Mouse (Mus musculus) liver, embryonic 13.5 days (tissue): ENCODE data around the gene Olfr66. TPM values are rescaled to one million over a fixed set of nuclear protein-coding genes. Genes with fewer than 3 reads are reported as not detected.

Experiments used
- ATAC-seq: fragments of 200-750 bp; cut with Nextera tagmentation; 2 replicates; pipeline ENCODE4 v1.8.0; 2017; ENCODE audit warnings: low read depth, mild to moderate bottlenecking, moderate number of reproducible peaks, moderate library complexity
- DNase-seq: peaks from one replicate; pipeline ENCODE4 v3.0.0; 2022
- H3K27ac ChIP-seq: fragments of 300-500 bp; sonication (generic); 2 replicates; pipeline ENCODE4 v1.5.1; 2015; ENCODE audit warnings: moderate library complexity, mild to moderate bottlenecking, inconsistent platforms
- H3K27me3 ChIP-seq: fragments of 300-500 bp; sonication (generic); 2 replicates; pipeline ENCODE4 v1.6.1; 2015; ENCODE audit warnings: mild to moderate bottlenecking, inconsistent platforms
- H3K36me3 ChIP-seq: fragments of 300-500 bp; sonication (generic); 2 replicates; pipeline ENCODE4 v1.6.1; 2015; ENCODE audit warnings: mild to moderate bottlenecking, inconsistent platforms
- H3K4me1 ChIP-seq: fragments of 300-500 bp; sonication (generic); replicated peaks from 2 replicates; pipeline ENCODE4 v1.6.1; 2015; ENCODE audit warnings: inconsistent platforms
- H3K4me2 ChIP-seq: fragments of 300-500 bp; sonication (generic); 2 replicates; pipeline ENCODE4 v1.6.1; 2015; ENCODE audit warnings: inconsistent platforms, mild to moderate bottlenecking, moderate library complexity
- H3K4me3 ChIP-seq: fragments of 300-500 bp; sonication (generic); replicated peaks from 2 replicates; pipeline ENCODE4 v1.5.1; 2015; ENCODE audit warnings: mild to moderate bottlenecking, inconsistent platforms
- H3K9ac ChIP-seq: fragments of 300-500 bp; sonication (generic); 2 replicates; pipeline ENCODE4 v1.6.1; 2015; ENCODE audit warnings: mild to moderate bottlenecking, inconsistent platforms
- H3K9me3 ChIP-seq: fragments of 300-500 bp; sonication (generic); replicated peaks from 2 replicates; pipeline ENCODE4 v1.6.1; 2016; ENCODE audit warnings: inconsistent platforms
- WGBS: fragments of 180-500 bp; shearing (Covaris S2); methylation state at CpG from one replicate; pipeline ENCODE4 v1.1.7; 2015; ENCODE audit not compliant: insufficient replicate concordance; 5-methylcytosine and 5-hydroxymethylcytosine counted together
- polyA plus RNA-seq: library from polyadenylated mRNA; unstranded; fragments of >200 nt; fragmentation: Nextera tagmentation; extraction: Ambion mirVana; gene quantifications from 2 replicates; pipeline ENCODE4 v1.2.1, GENCODE M21; 2015

Gene Olfr66
- not detected in 2 replicates for polyA plus RNA-seq

- Histone ChIP-seq H3K36me3 (no peaks in the 10 kb centered on the region), H3K4me1 (peaks cover 6% of the 10 kb centered on the region; the same call in 1 of the 2 replicates), H3K4me3 (no peak within 1 kb of the TSS), H3K9me3 (no peaks in the 10 kb centered on the region), H3K4me2 (no peak within 1 kb of the TSS), H3K9ac (no peak within 1 kb of the TSS), H3K27me3 (0 out of 2 replicates have a peak, but pooled peaks cover 2% of the 10 kb centered on the region), H3K27ac (no peak within 1 kb of the TSS)
- DNase-seq (no peak), ATAC-seq (no peak)
These were observed at the start of gene Olfr66 for GRCm38 (mm10) chr7:103886152-103886551. Gene Olfr66 (minus strand): TSS chr7:103886252.

- H3K4me2 ChIP-seq, result no peak within 1 kb of the TSS
- no peaks in the 10 kb centered on the region for H3K9me3 ChIP-seq
- peaks cover 4% of the 10 kb centered on the region for H3K4me1 ChIP-seq
- ATAC-seq (peak; percentile 67), DNase-seq (no peak)
- H3K27me3 ChIP-seq, result peaks cover 6% of the 10 kb centered on the region; the same call in 1 of the 2 replicates
- H3K36me3 ChIP-seq, result no peaks in the 10 kb centered on the region
- H3K27ac ChIP-seq, result no peak within 1 kb of the TSS
- H3K9ac ChIP-seq, result 0 out of 2 replicates have a peak within 1 kb of the TSS, but pooled peaks have one; percentile 2
- no peak within 1 kb of the TSS for H3K4me3 ChIP-seq
- 26% methylated on average over 2 of the region's 2 CpGs for WGBS
These were observed 48.2 kb upstream of the Olfr66 start, which contains the start of gene Olfr632 for GRCm38 (mm10) chr7:103934264-103934663. Gene Olfr632 (plus strand): TSS chr7:103934347.

DNA sequence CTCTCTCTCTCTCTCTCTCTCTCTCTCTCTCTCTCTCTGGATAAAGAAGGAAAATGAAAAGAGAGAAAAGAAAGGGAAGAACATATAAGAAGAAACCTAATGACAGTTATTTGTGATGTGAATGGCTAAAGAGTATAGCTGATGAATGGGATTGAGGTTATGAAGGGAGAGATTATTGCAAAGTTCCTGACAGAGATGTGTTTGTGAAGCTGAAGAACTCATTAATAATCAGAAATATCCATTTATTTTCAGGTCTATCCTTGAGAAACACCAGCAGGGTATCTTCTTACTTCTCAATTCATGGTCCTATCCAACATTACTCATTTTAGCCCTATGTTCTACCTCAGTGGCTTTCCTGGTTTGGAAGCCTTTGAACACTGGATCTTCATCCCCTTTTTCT is 42.5 kb upstream of the Olfr66 start, which contains the start of gene Olfr631:
TSS of gene Olfr631 (plus strand) at position 301 of the 400 bp plus-strand sequence.
- Histone ChIP-seq H3K27ac (no peak within 1 kb of the TSS), H3K4me1 (no peaks in the 10 kb centered on the region), H3K36me3 (no peaks in the 10 kb centered on the region), H3K4me2 (no peak within 1 kb of the TSS), H3K4me3 (no peak within 1 kb of the TSS), H3K9ac (no peak within 1 kb of the TSS), H3K9me3 (no peaks in the 10 kb centered on the region), H3K27me3 (no peaks in the 10 kb centered on the region)
- ATAC-seq, result no peak
- no peak for DNase-seq

- DNase-seq (no peak), ATAC-seq (peak; percentile 96)
- Histone ChIP-seq H3K4me3 (no peak overlapping the region), H3K27me3 (no peaks in the 10 kb centered on the region), H3K4me1 (peaks cover 55% of the 10 kb centered on the region), H3K9me3 (no peaks in the 10 kb centered on the region), H3K9ac (peak overlapping the region; percentile 70), H3K36me3 (no peaks in the 10 kb centered on the region), H3K27ac (peak overlapping the region; percentile 94), H3K4me2 (peak overlapping the region; percentile 52)
These were observed 29.3 kb upstream of the Olfr66 start for GRCm38 (mm10) chr7:103915338-103915737.

GRCm38 (mm10) chr7:103912969-103913511 is 27.0 kb upstream of the Olfr66 start:
- H3K4me2 ChIP-seq, result peak overlapping the region; percentile 33
- ATAC-seq, result peak; percentile 25

GRCm38 (mm10) chr7:103910047-103910446 is 24.0 kb upstream of the Olfr66 start:
- no peaks in the 10 kb centered on the region for H3K9me3 ChIP-seq
- no peaks in the 10 kb centered on the region for H3K27me3 ChIP-seq
- no peaks in the 10 kb centered on the region for H3K36me3 ChIP-seq
- DNase-seq (peak; percentile 83), ATAC-seq (peak; percentile 97)
- H3K9ac ChIP-seq, result peak overlapping the region; percentile 65
- 2% methylated on average over 3 of the region's 3 CpGs for WGBS
- peak overlapping the region; percentile 45 for H3K4me2 ChIP-seq
- H3K27ac ChIP-seq, result peak overlapping the region; percentile 94
- H3K4me1 ChIP-seq, result peaks cover 65% of the 10 kb centered on the region
- no peak overlapping the region for H3K4me3 ChIP-seq

More at GRCm38 (mm10) chr7:103912969-103913511, 27.0 kb upstream of the Olfr66 start:
- Histone ChIP-seq H3K9me3 (no peaks in the 10 kb centered on the region), H3K9ac (peak overlapping the region; percentile 65), H3K4me1 (peaks cover 75% of the 10 kb centered on the region), H3K27me3 (no peaks in the 10 kb centered on the region), H3K4me3 (no peak overlapping the region), H3K36me3 (no peaks in the 10 kb centered on the region), H3K27ac (peak overlapping the region; percentile 94)
- 25% methylated on average over 8 of the region's 8 CpGs for WGBS
- peak; percentile 38 for DNase-seq

DNA sequence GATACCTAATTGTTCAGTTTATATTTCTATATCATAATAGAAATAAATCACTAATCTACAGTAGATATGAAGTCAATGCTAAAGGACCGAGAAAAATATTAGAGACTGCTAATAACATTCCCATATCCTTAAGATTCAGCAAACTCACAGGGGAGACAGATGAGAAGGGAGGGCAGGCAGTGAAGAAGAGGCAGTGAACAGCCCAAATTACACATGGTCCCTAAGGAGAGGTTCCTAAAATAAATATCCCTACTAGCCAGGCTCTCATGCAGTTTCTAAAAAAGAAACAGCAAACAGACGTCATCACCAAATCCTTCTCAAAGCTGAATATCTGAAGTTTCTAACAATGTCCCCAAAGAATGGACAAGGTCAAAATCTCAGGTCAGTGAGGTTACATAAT is 17.1 kb upstream of the Olfr66 start, which contains the start of gene Olfr65:
TSS of gene Olfr65 (plus strand) at position 301 of the 400 bp plus-strand sequence.
- WGBS, result 67% methylated on average over 2 of the region's 2 CpGs
- DNase-seq (no peak), ATAC-seq (no peak)
- no peaks in the 10 kb centered on the region for H3K36me3 ChIP-seq
- no peak within 1 kb of the TSS for H3K4me3 ChIP-seq
- no peak within 1 kb of the TSS for H3K9ac ChIP-seq
- peaks cover 17% of the 10 kb centered on the region for H3K27me3 ChIP-seq
- no peaks in the 10 kb centered on the region for H3K9me3 ChIP-seq
- no peak within 1 kb of the TSS for H3K27ac ChIP-seq
- H3K4me2 ChIP-seq, result no peak within 1 kb of the TSS
- H3K4me1 ChIP-seq, result peaks cover 7% of the 10 kb centered on the region

DNA sequence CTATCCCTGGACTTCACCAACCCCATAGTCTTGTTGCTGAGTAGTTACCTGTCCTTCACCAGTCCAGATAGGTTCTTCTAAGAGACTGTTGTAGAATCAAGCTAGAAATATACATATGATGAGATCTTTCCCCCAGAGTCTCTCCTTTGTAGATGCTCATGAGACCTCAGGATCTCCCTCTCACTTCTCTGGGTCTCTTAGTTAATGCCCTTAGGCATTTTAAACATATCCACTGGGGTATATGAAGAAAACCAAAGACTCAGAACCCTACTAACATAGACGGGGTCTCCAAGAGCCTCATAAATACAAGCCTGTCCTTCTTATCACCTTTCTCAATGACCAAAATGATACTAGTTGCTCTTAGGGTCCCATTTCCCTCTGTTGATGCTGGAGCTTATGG is 8.3 kb upstream of the Olfr66 start, which contains the start of gene Olfr64:
TSS of gene Olfr64 (minus strand) at position 101 of the 400 bp plus-strand sequence.
- DNase-seq, result no peak

GRCm38 (mm10) chr7:103877093-103877492 is 9.0 kb downstream of the Olfr66 start:
- 19% methylated on average over 2 of the region's 2 CpGs for WGBS
- no peaks in the 10 kb centered on the region for H3K9me3 ChIP-seq
- peak overlapping the region; percentile 96 for H3K27ac ChIP-seq
- peak; percentile 44 for DNase-seq
- no peak overlapping the region for H3K9ac ChIP-seq
- peaks cover 51% of the 10 kb centered on the region for H3K4me1 ChIP-seq
- no peak overlapping the region for H3K4me2 ChIP-seq
- H3K4me3 ChIP-seq, result no peak overlapping the region
- H3K27me3 ChIP-seq, result 0 out of 2 replicates have a peak, but pooled peaks cover 2% of the 10 kb centered on the region
- no peaks in the 10 kb centered on the region for H3K36me3 ChIP-seq
- ATAC-seq, result peak; percentile 93

More for the DNA sequence above, 8.3 kb upstream of the Olfr66 start, which contains the start of gene Olfr64:
- WGBS, result 53% methylated on average over 1 of the region's 1 CpGs
- peaks cover 3% of the 10 kb centered on the region; the same call in 1 of the 2 replicates for H3K27me3 ChIP-seq
- no peak within 1 kb of the TSS for H3K4me2 ChIP-seq
- H3K9me3 ChIP-seq, result no peaks in the 10 kb centered on the region
- no peak within 1 kb of the TSS for H3K9ac ChIP-seq
- H3K27ac ChIP-seq, result no peak within 1 kb of the TSS
- H3K36me3 ChIP-seq, result no peaks in the 10 kb centered on the region
- no peak within 1 kb of the TSS for H3K4me3 ChIP-seq
- H3K4me1 ChIP-seq, result peaks cover 2% of the 10 kb centered on the region; the same call in 1 of the 2 replicates
- no peak for ATAC-seq

- peaks cover 65% of the 10 kb centered on the region for H3K4me1 ChIP-seq
- DNase-seq (no peak), ATAC-seq (no peak)
- H3K36me3 ChIP-seq, result no peaks in the 10 kb centered on the region
- no peaks in the 10 kb centered on the region for H3K27me3 ChIP-seq
- no peaks in the 10 kb centered on the region for H3K9me3 ChIP-seq
- H3K4me3 ChIP-seq, result no peak overlapping the region
- H3K4me2 ChIP-seq, result 0 out of 2 replicates have a peak overlapping the region, but pooled peaks have one; percentile 17
- 18% methylated on average over 5 of the region's 5 CpGs for WGBS
- peak overlapping the region; percentile 65 for H3K9ac ChIP-seq
- peak overlapping the region; percentile 96 for H3K27ac ChIP-seq
These were observed 11.6 kb downstream of the Olfr66 start for GRCm38 (mm10) chr7:103874451-103874850.

GRCm38 (mm10) chr7:103873064-103873463 is 13.0 kb downstream of the Olfr66 start:
- Histone ChIP-seq H3K4me3 (no peak overlapping the region), H3K27ac (peak overlapping the region; percentile 93), H3K4me2 (peak overlapping the region; percentile 34; the same call in 1 of the 2 replicates), H3K4me1 (peaks cover 61% of the 10 kb centered on the region), H3K27me3 (no peaks in the 10 kb centered on the region), H3K36me3 (no peaks in the 10 kb centered on the region), H3K9ac (peak overlapping the region; percentile 71), H3K9me3 (no peaks in the 10 kb centered on the region)
- 2% methylated on average over 1 of the region's 1 CpGs for WGBS
- no peak for ATAC-seq
- DNase-seq, result no peak

DNA sequence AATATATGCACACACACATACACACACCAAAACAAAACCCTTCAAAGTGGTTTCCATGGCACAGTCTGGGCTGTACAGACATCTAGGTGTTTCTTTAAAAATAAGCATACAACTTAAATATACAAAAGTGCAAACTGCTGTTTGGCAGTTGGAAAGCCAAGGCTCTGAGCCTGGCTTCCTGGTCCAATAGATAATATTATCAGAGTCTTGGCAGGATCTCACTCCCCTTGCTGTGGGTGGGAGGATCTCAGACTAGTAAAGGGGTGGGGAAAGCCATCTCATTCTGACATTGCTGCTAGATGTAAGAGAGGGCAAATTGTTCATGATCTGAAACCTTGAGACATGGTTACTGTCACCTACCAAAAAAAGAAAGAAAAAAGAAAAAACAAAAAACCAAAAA is 15.4 kb downstream of the Olfr66 start:
- ATAC-seq, result peak; percentile 88

More for the DNA sequence above, 15.4 kb downstream of the Olfr66 start:
- Histone ChIP-seq H3K4me3 (no peak overlapping the region; the same call in 1 of the 2 replicates), H3K4me1 (peaks cover 62% of the 10 kb centered on the region), H3K9me3 (no peaks in the 10 kb centered on the region), H3K4me2 (peak overlapping the region; percentile 57), H3K27me3 (no peaks in the 10 kb centered on the region), H3K27ac (peak overlapping the region; percentile 99), H3K36me3 (no peaks in the 10 kb centered on the region), H3K9ac (peak overlapping the region; percentile 75)
- DNase-seq, result peak; percentile 70
